Mouse (Mus musculus) heart, postnatal 36 days (tissue): ENCODE results near the gene Slc15a3. TPM values are rescaled to one million over a fixed set of nuclear protein-coding genes. Genes with fewer than 3 reads are reported as not detected.

Source experiments
- DNase-seq, 2 experiments: peaks; one replicate each; pipeline ENCODE4 v3.0.0; 2021 to 2022
- intact Hi-C: fragments of 180-260 bp; cut with DNase I; formaldehyde crosslinking; loops from one replicate; pipeline ENCODE4 v1.15.1; 2025
- total RNA-seq, 2 experiments: library from RNA; stranded (reverse); gene quantifications; 2 replicates each; pipeline ENCODE4 v1.2.3; 2021

Gene Slc15a3
- total RNA-seq, 2 experiments from 2014 or later: 2.2 to 2.4 TPM

- no peak for DNase-seq
- intact Hi-C loops: no loop called here
These were observed 18.2 kb upstream of the Slc15a3 start for GRCm38 (mm10) chr19:10821319-10821718.

GRCm38 (mm10) chr19:10822534-10822933 is 17.0 kb upstream of the Slc15a3 start:
- intact Hi-C loops: no loop called here
- no peak for DNase-seq

GRCm38 (mm10) chr19:10824061-10824460 is 15.5 kb upstream of the Slc15a3 start:
- intact Hi-C loops: no loop called here
- no peak for DNase-seq

GRCm38 (mm10) chr19:10828321-10828720 is 11.2 kb upstream of the Slc15a3 start:
- intact Hi-C loops: no loop called here
- DNase-seq: no peak

- DNase-seq: no peak
- intact Hi-C loops: no loop called here
These were observed 9.9 kb upstream of the Slc15a3 start, which contains the start of gene Cd6 for GRCm38 (mm10) chr19:10829436-10830175. TSS of gene Cd6 (minus strand) at chr19:10830058.

GRCm38 (mm10) chr19:10831424-10831823 is 8.1 kb upstream of the Slc15a3 start:
- intact Hi-C loops: loop anchor here (1.0 kb wide), 1 partner anchor 117 kb away; no protein-coding TSS in a partner anchor
- peak; percentile 63 to 67 for DNase-seq

- DNase-seq: no peak
- intact Hi-C loops: no loop called here
These were observed 7.5 kb upstream of the Slc15a3 start for GRCm38 (mm10) chr19:10832030-10832429.

- intact Hi-C loops: no loop called here
These were observed 5.9 kb upstream of the Slc15a3 start for GRCm38 (mm10) chr19:10833611-10834010.

GRCm38 (mm10) chr19:10835671-10836070 is 3.9 kb upstream of the Slc15a3 start:
- intact Hi-C loops: no loop called here
- no peak for DNase-seq

More at GRCm38 (mm10) chr19:10833611-10834010, 5.9 kb upstream of the Slc15a3 start:
- no peak for DNase-seq

- peak; percentile 45 to 46 for DNase-seq
- intact Hi-C loops: no loop called here
These were observed 2.4 kb downstream of the Slc15a3 start for GRCm38 (mm10) chr19:10841721-10842626.

GRCm38 (mm10) chr19:10842914-10843313 is 3.4 kb downstream of the Slc15a3 start:
- peak in 1 of 2 experiments; percentile 27 for DNase-seq
- intact Hi-C loops: no loop called here

GRCm38 (mm10) chr19:10844206-10844605 is 4.7 kb downstream of the Slc15a3 start:
- intact Hi-C loops: no loop called here

GRCm38 (mm10) chr19:10845454-10845853 is 5.9 kb downstream of the Slc15a3 start:
- DNase-seq: no peak
- intact Hi-C loops: no loop called here

More at GRCm38 (mm10) chr19:10844206-10844605, 4.7 kb downstream of the Slc15a3 start:
- no peak for DNase-seq

- no peak for DNase-seq
- intact Hi-C loops: no loop called here
These were observed 6.6 kb downstream of the Slc15a3 start for GRCm38 (mm10) chr19:10846150-10846549.

- intact Hi-C loops: no loop called here
- peak; percentile 26 to 50 for DNase-seq
These were observed 8.0 kb downstream of the Slc15a3 start for GRCm38 (mm10) chr19:10847311-10848087.

GRCm38 (mm10) chr19:10855422-10855821 is 15.9 kb downstream of the Slc15a3 start:
- intact Hi-C loops: no loop called here
- DNase-seq: no peak

GRCm38 (mm10) chr19:10856520-10856919 is 17.0 kb downstream of the Slc15a3 start:
- DNase-seq: no peak
- intact Hi-C loops: no loop called here

- intact Hi-C loops: no loop called here
- DNase-seq: no peak
These were observed 20.6 kb downstream of the Slc15a3 start for GRCm38 (mm10) chr19:10860072-10860497.

- no peak for DNase-seq
- intact Hi-C loops: no loop called here
These were observed 26.8 kb downstream of the Slc15a3 start for GRCm38 (mm10) chr19:10866351-10866750.

GRCm38 (mm10) chr19:10867946-10868622 is 28.6 kb downstream of the Slc15a3 start:
- intact Hi-C loops: no loop called here
- DNase-seq: no peak
